Mouse (Mus musculus) erythroblast, embryonic 14.5 days (primary cell): ENCODE measurements around the gene Ttc24. TPM values are rescaled to one million over a fixed set of nuclear protein-coding genes. Genes with fewer than 3 reads are reported as not detected.

ENCODE experiments used
- H3K27me3 ChIP-seq: 2 replicates; pipeline ENCODE4 v1.6.1; 2012; ENCODE audit warnings: inconsistent platforms; ENCODE audit not compliant: control insufficient read depth
- H3K36me3 ChIP-seq: 2 replicates; pipeline ENCODE4 v1.6.1; 2012; ENCODE audit warnings: mild to moderate bottlenecking, inconsistent platforms; ENCODE audit not compliant: control insufficient read depth
- H3K4me1 ChIP-seq: 2 replicates; pipeline ENCODE4 v1.6.1; 2012; ENCODE audit warnings: inconsistent platforms; ENCODE audit not compliant: control insufficient read depth
- H3K4me3 ChIP-seq: replicated peaks from 2 replicates; pipeline ENCODE3; 2012; ENCODE audit warnings: moderate library complexity, mild to moderate bottlenecking, inconsistent platforms
- H3K9me3 ChIP-seq: 2 replicates; pipeline ENCODE4 v1.6.1; 2012; ENCODE audit warnings: low read length, inconsistent platforms, mixed read lengths; ENCODE audit not compliant: control insufficient read depth
- GATA1 ChIP-seq: IDR thresholded peaks from 2 replicates; pipeline ENCODE4 v1.6.1; 2012; ENCODE audit warnings: low read length, inconsistent platforms, mixed read lengths
- TAL1 ChIP-seq: IDR thresholded peaks from 3 replicates; pipeline ENCODE4 v1.6.1; 2012; ENCODE audit warnings: low read length, inconsistent platforms, mixed read lengths
- polyA plus RNA-seq: library from polyadenylated mRNA; stranded (reverse); fragments of >175 nt; gene quantifications from 2 replicates; pipeline ENCODE4 v1.2.3, GENCODE M21; 2012

Gene Ttc24
- polyA plus RNA-seq, 1 experiment, result not detected

- Histone ChIP-seq H3K27me3 (no peaks in the 10 kb centered on the region), H3K4me3 (peak within 1 kb of the TSS; percentile 90), H3K9me3 (no peaks in the 10 kb centered on the region), H3K36me3 (peaks cover 36% of the 10 kb centered on the region), H3K4me1 (peaks cover 22% of the 10 kb centered on the region)
- no peak for TF ChIP-seq GATA1
- no peak for TF ChIP-seq TAL1
Observed at GRCm38 (mm10) chr3:88057902-88058696, 20.0 kb downstream of the Ttc24 start, which contains the start of gene Naxe. Gene Naxe, minus strand, starts transcription at chr3:88058495.

DNA sequence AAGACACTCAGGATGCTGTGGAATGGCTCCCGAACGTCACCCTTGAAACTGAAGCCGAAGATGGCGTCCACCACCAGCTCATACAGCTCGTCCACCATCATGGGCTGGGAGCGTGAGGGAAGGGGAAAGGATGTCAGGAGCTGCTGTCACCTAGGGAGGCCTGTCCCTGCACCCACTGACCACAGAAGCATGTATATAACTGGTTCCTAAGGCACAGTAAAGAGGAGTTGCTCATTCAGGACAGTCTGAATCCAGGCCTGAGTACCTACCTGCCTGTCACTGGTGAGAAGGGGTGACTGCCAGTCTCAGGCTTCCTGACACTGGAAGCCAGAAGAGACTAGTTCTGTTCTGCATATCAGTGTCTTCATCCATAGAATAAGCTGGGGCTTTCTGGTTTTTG is 21.1 kb downstream of the Ttc24 start:
- Histone ChIP-seq H3K27me3 (no peaks in the 10 kb centered on the region), H3K4me3 (peak overlapping the region; percentile 0), H3K36me3 (peaks cover 43% of the 10 kb centered on the region), H3K9me3 (no peaks in the 10 kb centered on the region), H3K4me1 (peaks cover 22% of the 10 kb centered on the region)
- TF ChIP-seq TAL1, result no peak
- TF ChIP-seq GATA1, result no peak

DNA sequence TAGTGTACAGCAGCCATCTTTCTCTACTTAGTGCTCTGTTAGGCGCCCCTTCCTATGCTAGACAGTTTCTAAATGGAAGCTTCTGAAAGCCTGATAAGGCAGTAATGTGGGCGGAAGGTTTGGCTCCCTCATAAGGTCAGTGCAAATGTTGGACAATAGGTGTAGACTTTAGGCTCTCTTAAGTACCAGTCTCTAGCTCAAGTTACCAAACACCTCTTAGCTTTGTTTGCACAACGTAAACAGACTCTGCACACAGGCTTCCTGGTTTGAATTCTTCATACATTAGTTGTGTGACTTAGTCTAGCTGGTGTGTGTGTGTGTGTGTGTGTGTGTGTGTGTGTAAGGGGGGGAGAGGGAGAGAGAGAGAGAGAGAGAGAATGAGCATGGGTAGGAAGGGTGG is 28.6 kb downstream of the Ttc24 start:
- Histone ChIP-seq H3K4me3 (no peak overlapping the region), H3K9me3 (no peaks in the 10 kb centered on the region), H3K36me3 (peaks cover 45% of the 10 kb centered on the region), H3K27me3 (no peaks in the 10 kb centered on the region), H3K4me1 (peaks cover 2% of the 10 kb centered on the region; the same call in 1 of the 2 replicates)
- TF ChIP-seq TAL1, result no peak
- no peak for TF ChIP-seq GATA1

DNA sequence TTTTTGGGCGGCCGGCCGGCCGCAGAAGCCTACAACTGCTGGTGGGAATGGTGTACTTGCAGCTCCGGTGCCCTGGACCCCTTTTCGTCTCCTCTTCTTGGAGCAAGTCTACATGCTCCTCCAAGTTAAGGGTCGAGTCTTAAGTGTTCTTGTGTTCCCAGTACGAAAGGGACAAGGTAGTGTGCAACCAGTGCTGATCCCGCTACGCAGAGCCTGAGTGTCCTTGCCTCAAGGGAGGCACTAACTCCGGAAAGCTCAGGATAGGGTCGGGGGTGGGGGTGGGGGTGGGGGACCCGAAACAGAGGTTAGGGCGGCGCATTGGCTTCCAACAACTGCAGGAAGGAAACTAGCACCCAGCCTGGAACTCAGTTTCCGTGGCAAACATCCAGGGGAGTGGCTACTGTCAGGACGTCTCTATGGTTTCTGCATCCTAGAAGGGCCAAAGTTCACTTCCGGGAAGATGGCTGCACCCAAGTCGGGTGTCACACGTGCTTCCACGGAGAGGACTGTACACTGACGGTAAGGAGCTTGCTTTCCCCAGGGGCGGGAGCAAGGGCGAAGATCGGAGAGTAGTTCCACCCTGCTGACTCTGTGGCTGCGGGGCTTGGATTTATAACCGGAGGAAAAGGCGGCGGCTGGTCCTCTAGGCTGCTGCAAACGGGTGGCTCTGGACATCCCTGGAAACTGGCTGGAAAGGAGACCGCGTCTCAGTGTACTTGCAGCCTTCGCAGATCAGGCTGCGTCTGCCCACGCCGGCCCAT is 35.3 kb downstream of the Ttc24 start, which contains the start of gene Gpatch4:
Gene Gpatch4, plus strand, starts transcription at position 448 of the 761 bp plus-strand sequence.
- Histone ChIP-seq H3K27me3 (peaks cover 21% of the 10 kb centered on the region), H3K9me3 (no peaks in the 10 kb centered on the region), H3K4me3 (peak within 1 kb of the TSS; percentile 84), H3K36me3 (peaks cover 5% of the 10 kb centered on the region), H3K4me1 (peaks cover 17% of the 10 kb centered on the region)
- TF ChIP-seq TAL1 (no peak), GATA1 (no peak)

- H3K4me1 ChIP-seq, result no peaks in the 10 kb centered on the region
- no peaks in the 10 kb centered on the region for H3K9me3 ChIP-seq
- no peak overlapping the region for H3K4me3 ChIP-seq
- peaks cover 33% of the 10 kb centered on the region for H3K27me3 ChIP-seq
- H3K36me3 ChIP-seq, result no peaks in the 10 kb centered on the region
- TF ChIP-seq GATA1 (no peak), TAL1 (no peak)
Observed at GRCm38 (mm10) chr3:88035561-88036293, 42.4 kb downstream of the Ttc24 start.

GRCm38 (mm10) chr3:88033506-88033905 is 44.6 kb downstream of the Ttc24 start:
- Histone ChIP-seq H3K27me3 (peaks cover 31% of the 10 kb centered on the region), H3K4me3 (no peak overlapping the region), H3K36me3 (no peaks in the 10 kb centered on the region), H3K9me3 (peaks cover under 1% of the 10 kb centered on the region; the same call in 1 of the 2 replicates), H3K4me1 (no peaks in the 10 kb centered on the region)
- no peak for TF ChIP-seq GATA1
- TF ChIP-seq TAL1, result no peak

GRCm38 (mm10) chr3:88030608-88031395 is 47.3 kb downstream of the Ttc24 start:
- TF ChIP-seq TAL1, result no peak
- no peak for TF ChIP-seq GATA1
- Histone ChIP-seq H3K4me3 (no peak overlapping the region), H3K9me3 (peaks cover 8% of the 10 kb centered on the region), H3K27me3 (peaks cover 45% of the 10 kb centered on the region), H3K36me3 (no peaks in the 10 kb centered on the region), H3K4me1 (no peaks in the 10 kb centered on the region)
